Mouse (Mus musculus) spleen, postnatal 0 days (tissue): ENCODE data around the gene Rhob. TPM values are rescaled to one million over a fixed set of nuclear protein-coding genes. Genes with fewer than 3 reads are reported as not detected.

Source experiments
- polyA plus RNA-seq: library from polyadenylated mRNA; unstranded; fragments of >200 nt; fragmentation: Nextera tagmentation; extraction: Ambion mirVana; gene quantifications from 2 replicates; pipeline ENCODE4 v1.2.1, GENCODE M21; 2015

Rhob gene
- 18.9 and 21.3 TPM in 2 replicates for polyA plus RNA-seq

DNA sequence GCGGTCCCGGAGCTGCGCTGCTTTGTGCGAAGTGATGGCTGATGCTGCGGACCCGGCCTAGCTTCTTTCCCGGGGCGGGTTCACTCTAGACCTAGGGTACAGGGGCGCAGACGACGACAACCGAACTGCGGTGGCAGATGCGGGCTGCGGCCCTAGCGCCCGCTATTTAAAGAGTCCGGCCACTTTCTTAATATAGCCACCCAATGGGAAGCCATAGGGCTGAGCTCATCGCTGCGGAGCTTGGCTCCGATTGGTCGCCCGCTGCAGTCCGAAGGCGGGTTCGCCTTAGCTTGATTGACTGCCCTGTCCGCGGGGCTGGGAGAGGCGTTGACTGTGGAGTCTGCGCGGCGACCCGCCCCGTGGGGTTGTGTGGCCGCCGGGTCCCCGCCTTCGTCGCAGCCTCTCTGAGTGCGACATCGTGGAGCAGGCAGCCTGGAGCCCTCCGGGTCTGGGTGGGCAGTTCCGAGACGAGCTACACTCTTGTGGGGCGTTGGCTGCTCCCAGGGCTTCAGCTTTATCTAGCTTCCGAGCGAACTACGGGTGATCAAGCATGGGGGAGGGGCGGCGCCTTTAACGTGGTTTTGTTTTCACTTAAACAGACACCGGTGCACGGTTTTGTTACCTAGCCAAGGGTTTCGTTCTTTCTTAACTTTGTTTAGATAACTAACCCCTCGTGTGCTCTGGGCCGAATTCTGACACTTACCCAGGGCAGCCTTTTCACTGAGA is at the start of gene Rhob:
TSS of gene Rhob (minus strand) at position 139 of the 726 bp plus-strand sequence.

Other genes starting within 250 kb of the Rhob start
- not detected in 2 replicates for gene Gdf7, start 198.1 kb downstream of the Rhob start, polyA plus RNA-seq
- 3.8 and 5.2 TPM in 2 replicates for gene Hs1bp3, start 186.6 kb downstream of the Rhob start, polyA plus RNA-seq
- gene Slc7a15, start 99.1 kb upstream of the Rhob start, polyA plus RNA-seq = not detected in 2 replicates
- 27.0 and 28.8 TPM in 2 replicates for gene Pum2, start 174.1 kb upstream of the Rhob start, polyA plus RNA-seq